Mouse (Mus musculus) limb, embryonic 12.5 days (tissue): ENCODE results near the gene Hist2h3c2. TPM values are rescaled to one million over a fixed set of nuclear protein-coding genes. Genes with fewer than 3 reads are reported as not detected.
"Not testable (repeated sequence)": the region's sequence is repeated elsewhere in the genome, so short reads cannot be mapped to it uniquely, and the experiment has no call there.

Experiments used
- ATAC-seq: fragments of 200-750 bp; cut with Nextera tagmentation; 2 replicates; pipeline ENCODE4 v1.8.0; 2017; ENCODE audit warnings: low read depth, moderate TSS enrichment; ENCODE audit not compliant: insufficient number of reproducible peaks, insufficient read depth, low FRiP score, low TSS enrichment
- H3K27ac ChIP-seq: fragments of 300-500 bp; sonication (generic); 2 replicates; pipeline ENCODE4 v1.5.1; 2016; ENCODE audit warnings: mild to moderate bottlenecking, moderate library complexity
- H3K27me3 ChIP-seq: fragments of 300-500 bp; sonication (generic); 2 replicates; pipeline ENCODE4 v1.6.1; 2016; ENCODE audit warnings: mild to moderate bottlenecking, moderate library complexity
- H3K36me3 ChIP-seq: fragments of 300-500 bp; sonication (generic); 2 replicates; pipeline ENCODE4 v1.6.1; 2016; ENCODE audit warnings: mild to moderate bottlenecking, moderate library complexity
- H3K4me1 ChIP-seq: fragments of 300-500 bp; sonication (generic); replicated peaks from 2 replicates; pipeline ENCODE4 v1.6.1; 2016
- H3K4me2 ChIP-seq: fragments of 300-500 bp; sonication (generic); 2 replicates; pipeline ENCODE4 v1.6.1; 2016; ENCODE audit warnings: mild to moderate bottlenecking, moderate library complexity
- H3K4me3 ChIP-seq: fragments of 300-500 bp; sonication (generic); replicated peaks from 2 replicates; pipeline ENCODE4 v1.5.1; 2016; ENCODE audit warnings: mild to moderate bottlenecking
- H3K9ac ChIP-seq: fragments of 300-500 bp; sonication (generic); replicated peaks from 2 replicates; pipeline ENCODE4 v1.6.1; 2016; ENCODE audit warnings: mild to moderate bottlenecking, moderate library complexity
- H3K9me3 ChIP-seq: fragments of 300-500 bp; sonication (generic); 2 replicates; pipeline ENCODE4 v1.6.1; 2016; ENCODE audit warnings: mild to moderate bottlenecking, moderate library complexity
- WGBS: fragments of 180-500 bp; shearing (Covaris S2); methylation state at CpG from one replicate; pipeline ENCODE4 v1.1.7; 2016; 5-methylcytosine and 5-hydroxymethylcytosine counted together
- polyA plus RNA-seq: library from polyadenylated mRNA; unstranded; fragments of >200 nt; fragmentation: Nextera tagmentation; extraction: Ambion mirVana; gene quantifications from 2 replicates; pipeline ENCODE4 v1.2.1, GENCODE M21; 2016

Gene Hist2h3c2
- polyA plus RNA-seq, 1 experiment from 2014 or later = 11.9 TPM

DNA sequence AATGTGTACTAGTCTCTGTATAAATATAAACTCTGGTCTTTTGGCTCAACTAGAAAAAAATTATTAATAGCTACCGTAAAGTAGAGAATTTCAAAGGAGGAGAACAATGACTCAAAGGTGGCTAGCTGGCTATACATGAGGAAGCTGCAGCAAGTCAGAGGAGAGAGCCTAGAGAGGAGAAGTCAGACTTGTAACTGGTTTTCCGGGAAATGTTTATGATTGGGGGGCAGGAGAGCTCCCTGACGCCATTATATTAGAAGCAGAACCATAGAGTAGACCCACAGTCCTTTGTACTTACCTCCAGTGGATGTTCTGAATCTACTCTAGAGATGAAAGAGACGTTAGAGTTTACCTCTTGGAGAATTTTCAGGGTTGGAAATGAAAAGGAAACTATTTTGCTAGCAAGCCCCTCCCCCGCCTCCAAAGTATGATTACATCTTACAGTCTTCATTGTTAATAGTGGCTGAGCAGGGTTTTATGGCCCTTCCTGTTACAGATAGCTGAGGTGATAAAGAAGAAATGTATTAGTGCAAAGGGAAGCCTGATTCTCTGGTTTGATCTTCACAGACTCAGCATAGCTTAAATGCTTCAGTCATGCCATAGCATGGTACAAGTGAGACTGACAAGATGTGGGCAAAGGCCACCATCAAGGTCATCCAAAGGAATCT, 17.1 kb upstream of the Hist2h3c2 start:
- no peaks in the 10 kb centered on the region for H3K9me3 ChIP-seq
- no peak overlapping the region for H3K27ac ChIP-seq
- ATAC-seq = no peak
- peaks cover 4% of the 10 kb centered on the region for H3K4me1 ChIP-seq
- H3K36me3 ChIP-seq = no peaks in the 10 kb centered on the region
- no peak overlapping the region for H3K4me2 ChIP-seq
- no peak overlapping the region for H3K4me3 ChIP-seq
- peaks cover 12% of the 10 kb centered on the region; the same call in 1 of the 2 replicates for H3K27me3 ChIP-seq
- 72% methylated on average over 5 of the region's 5 CpGs for WGBS
- H3K9ac ChIP-seq = no peak overlapping the region

DNA sequence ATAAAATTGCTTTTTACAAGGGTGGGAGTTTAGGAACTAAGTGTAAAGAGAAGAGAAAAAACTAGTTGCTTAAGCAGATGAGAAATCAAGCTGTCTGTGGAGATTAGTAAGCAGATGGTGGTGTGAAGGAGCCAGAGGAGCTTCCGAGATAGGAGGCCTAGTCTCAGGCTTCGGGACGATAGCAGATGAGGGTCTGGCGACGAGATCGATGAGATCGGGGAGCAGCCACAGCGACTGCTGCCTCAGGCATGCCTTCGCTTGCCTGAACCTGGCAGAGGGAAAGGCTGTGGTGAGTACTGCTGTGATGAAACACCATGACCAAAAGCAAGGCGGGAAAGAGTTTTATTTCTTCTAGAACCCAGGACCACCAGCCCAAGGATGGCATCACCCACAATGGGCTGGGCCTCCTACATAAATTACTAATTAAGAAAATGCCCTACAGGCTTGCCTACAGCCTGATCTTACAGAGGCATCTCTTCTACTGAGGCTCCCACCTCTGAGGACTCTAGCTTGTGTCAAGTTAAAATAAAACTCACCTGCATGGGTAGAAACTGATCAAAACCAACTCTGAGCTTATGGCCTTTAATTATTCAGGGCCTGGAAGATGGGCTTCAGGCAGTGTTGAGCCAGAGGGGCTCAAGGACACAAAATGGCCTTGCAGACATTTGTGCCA, 15.9 kb upstream of the Hist2h3c2 start:
- no peak for ATAC-seq
- no peak overlapping the region for H3K4me2 ChIP-seq
- H3K27me3 ChIP-seq = peaks cover 12% of the 10 kb centered on the region; the same call in 1 of the 2 replicates
- WGBS = 40% methylated on average over 10 of the region's 10 CpGs
- H3K9ac ChIP-seq = no peak overlapping the region
- H3K36me3 ChIP-seq = no peaks in the 10 kb centered on the region
- no peak overlapping the region for H3K4me3 ChIP-seq
- H3K27ac ChIP-seq = no peak overlapping the region
- peaks cover 16% of the 10 kb centered on the region for H3K4me1 ChIP-seq
- no peaks in the 10 kb centered on the region for H3K9me3 ChIP-seq

DNA sequence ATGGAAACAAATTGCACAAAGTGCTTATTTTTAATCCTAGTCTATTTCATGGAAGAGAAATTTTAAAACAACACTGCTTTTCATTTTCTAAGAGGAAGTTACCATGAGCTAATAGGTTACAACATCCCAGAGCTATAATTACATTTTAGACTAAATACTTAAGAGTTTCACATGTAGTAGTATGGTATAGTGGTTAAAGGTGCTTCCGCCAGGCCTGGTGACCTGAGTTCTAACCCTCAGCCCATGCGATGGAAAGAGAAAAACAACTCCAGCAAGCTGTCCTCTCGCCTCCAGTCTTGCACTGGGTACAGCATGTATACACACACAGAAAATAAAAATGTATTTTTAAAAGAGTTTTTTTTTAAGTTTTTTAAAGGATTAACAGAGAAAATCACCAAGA, 12.9 kb upstream of the Hist2h3c2 start:
- Histone ChIP-seq H3K36me3 (no peaks in the 10 kb centered on the region), H3K4me3 (no peak overlapping the region), H3K27ac (no peak overlapping the region), H3K9ac (no peak overlapping the region), H3K27me3 (peaks cover 12% of the 10 kb centered on the region; the same call in 1 of the 2 replicates), H3K9me3 (no peaks in the 10 kb centered on the region), H3K4me1 (peaks cover 32% of the 10 kb centered on the region), H3K4me2 (no peak overlapping the region)
- ATAC-seq = no peak
- 81% methylated on average over 3 of the region's 3 CpGs for WGBS

DNA sequence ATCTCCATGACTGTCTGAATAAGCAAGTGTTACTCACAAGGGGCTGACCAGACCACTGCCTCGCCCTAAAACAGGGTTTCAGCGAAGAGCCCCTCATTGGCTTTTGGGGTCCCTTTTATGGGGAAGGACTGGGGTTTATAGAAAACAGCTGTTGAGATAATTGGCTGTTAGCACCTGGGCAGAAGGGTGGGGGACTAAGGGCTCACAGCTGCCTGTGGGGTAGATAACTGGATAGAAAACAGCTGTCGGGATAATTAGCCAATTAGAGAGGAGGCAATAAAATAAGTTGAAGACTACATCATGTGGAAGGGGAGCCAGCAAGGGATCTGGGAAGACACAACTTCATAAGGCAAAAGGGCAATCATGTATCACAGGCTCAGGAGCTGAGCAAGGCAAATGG, 12.0 kb upstream of the Hist2h3c2 start:
- WGBS = 7% methylated on average over 3 of the region's 3 CpGs
- no peak overlapping the region for H3K4me3 ChIP-seq
- H3K36me3 ChIP-seq = no peaks in the 10 kb centered on the region
- H3K27ac ChIP-seq = 0 out of 2 replicates have a peak overlapping the region, but pooled peaks have one; percentile 17
- H3K4me2 ChIP-seq = peak overlapping the region; percentile 30
- ATAC-seq = no peak
- H3K4me1 ChIP-seq = peaks cover 32% of the 10 kb centered on the region
- peaks cover 12% of the 10 kb centered on the region; the same call in 1 of the 2 replicates for H3K27me3 ChIP-seq
- no peak overlapping the region for H3K9ac ChIP-seq
- H3K9me3 ChIP-seq = no peaks in the 10 kb centered on the region

DNA sequence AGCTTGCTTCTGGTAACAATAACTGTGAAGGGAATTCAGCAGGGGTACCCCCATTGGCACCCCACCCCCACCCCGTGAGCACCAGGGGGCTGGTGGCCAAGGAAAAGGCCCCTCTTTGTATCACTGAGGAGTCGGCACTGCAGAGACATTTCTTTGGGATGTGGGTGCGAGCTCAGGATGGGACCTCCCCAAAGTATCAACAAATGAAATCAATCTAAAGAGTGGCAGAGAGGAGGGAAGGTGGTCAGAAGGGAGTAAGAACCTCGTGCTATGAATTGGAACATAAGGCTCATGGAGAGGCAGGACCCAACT, 10.1 kb upstream of the Hist2h3c2 start:
- peak overlapping the region; percentile 59 for H3K4me2 ChIP-seq
- H3K4me3 ChIP-seq = peak overlapping the region; percentile 46; the same call in 1 of the 2 replicates
- no peak for ATAC-seq
- peak overlapping the region; percentile 18; the same call in 1 of the 2 replicates for H3K27ac ChIP-seq
- H3K4me1 ChIP-seq = peaks cover 38% of the 10 kb centered on the region
- no peaks in the 10 kb centered on the region for H3K9me3 ChIP-seq
- H3K9ac ChIP-seq = no peak overlapping the region
- peaks cover 11% of the 10 kb centered on the region; the same call in 1 of the 2 replicates for H3K27me3 ChIP-seq
- WGBS = 50% methylated on average over 4 of the region's 4 CpGs
- no peaks in the 10 kb centered on the region for H3K36me3 ChIP-seq

DNA sequence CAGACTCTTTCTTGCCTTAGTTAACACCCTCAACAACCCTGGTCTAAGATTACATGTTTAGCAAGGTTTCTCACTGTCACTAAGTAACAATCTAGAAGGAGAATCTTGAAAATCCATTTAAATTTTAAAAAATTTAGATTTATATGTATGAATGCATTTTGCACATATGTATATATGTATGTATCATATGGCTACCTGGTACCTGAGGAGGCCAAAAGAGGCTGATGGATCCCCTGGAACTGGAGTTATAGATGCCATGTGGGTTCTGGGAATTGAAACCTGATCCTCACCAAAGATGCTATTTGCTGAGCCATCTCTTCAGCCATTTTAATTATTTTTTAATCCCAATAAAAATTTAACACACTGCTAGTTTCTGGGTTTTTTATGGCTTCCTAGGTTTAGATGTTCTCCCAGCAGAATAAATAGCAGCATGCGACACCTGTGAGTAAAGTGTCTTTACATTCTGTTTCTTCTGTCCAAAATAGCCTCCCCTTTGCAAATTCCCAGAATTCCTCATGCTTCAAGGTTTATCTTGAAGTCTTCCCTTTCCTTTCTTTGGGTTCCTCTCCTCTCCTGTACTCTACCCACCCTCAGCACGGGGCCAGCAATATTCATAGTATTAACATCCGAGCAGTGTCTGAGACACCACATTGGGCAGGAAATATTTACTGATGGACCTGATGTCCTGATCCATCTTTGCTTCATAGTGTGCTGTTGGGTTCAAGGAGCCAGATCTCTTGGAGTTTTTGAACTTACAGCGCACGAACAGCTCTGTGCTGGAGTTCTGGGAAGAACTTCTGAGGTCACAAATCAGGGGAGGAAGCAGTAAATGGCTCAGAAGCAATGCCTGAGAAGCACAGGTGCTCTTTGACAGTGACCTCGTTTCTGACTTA, 9.5 kb upstream of the Hist2h3c2 start:
- no peaks in the 10 kb centered on the region for H3K36me3 ChIP-seq
- H3K4me2 ChIP-seq = peak overlapping the region; percentile 59
- no peak overlapping the region; the same call in 1 of the 2 replicates for H3K9ac ChIP-seq
- WGBS = 39% methylated on average over 6 of the region's 6 CpGs
- peaks cover 6% of the 10 kb centered on the region; the same call in 1 of the 2 replicates for H3K27me3 ChIP-seq
- H3K9me3 ChIP-seq = no peaks in the 10 kb centered on the region
- peak overlapping the region; percentile 18; the same call in 1 of the 2 replicates for H3K27ac ChIP-seq
- H3K4me1 ChIP-seq = peaks cover 44% of the 10 kb centered on the region
- ATAC-seq = no peak
- peak overlapping the region; percentile 46 for H3K4me3 ChIP-seq

DNA sequence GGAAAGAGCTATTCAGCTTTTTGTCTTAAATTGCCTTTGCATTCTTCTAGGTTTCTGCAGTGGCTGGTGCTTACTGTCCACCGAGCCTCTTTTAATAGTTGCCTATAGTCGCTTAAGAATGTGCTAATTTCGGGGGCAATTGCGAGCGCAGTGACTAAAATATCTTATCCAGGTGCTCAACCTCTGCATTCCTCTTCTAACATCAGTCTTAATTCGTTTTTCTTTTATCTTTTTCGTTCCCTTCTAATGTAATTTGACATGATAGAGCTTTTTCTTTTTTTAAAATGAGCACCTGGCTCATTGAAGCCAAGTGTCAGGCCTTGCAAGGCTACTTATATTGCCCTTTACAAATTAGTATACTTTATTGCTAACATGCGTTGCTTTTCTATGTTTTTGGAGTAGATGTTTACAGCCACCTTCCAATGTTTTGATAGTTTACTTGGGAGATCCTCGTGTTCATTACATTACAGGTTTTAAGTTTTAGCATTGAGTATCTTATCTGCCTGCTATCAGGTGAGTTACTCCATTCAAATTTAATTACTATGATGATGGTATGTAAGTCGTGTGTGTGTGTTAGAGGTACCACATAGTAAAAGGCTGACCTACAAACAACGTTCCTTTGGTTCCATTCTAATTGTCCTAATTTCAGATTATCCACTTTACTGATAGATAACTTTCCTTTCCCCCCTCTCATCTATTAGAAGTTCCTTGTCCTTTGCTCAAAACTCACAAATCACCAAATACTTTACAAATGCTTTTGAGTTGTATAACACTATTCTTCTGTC, 8.6 kb upstream of the Hist2h3c2 start:
- Histone ChIP-seq H3K27me3 (no peaks in the 10 kb centered on the region), H3K9ac (peak overlapping the region; percentile 71), H3K4me1 (peaks cover 51% of the 10 kb centered on the region), H3K4me2 (peak overlapping the region; percentile 59), H3K27ac (peak overlapping the region; percentile 74; the same call in 1 of the 2 replicates), H3K4me3 (peak overlapping the region; percentile 46), H3K36me3 (no peaks in the 10 kb centered on the region), H3K9me3 (no peaks in the 10 kb centered on the region)
- WGBS = 3% methylated on average over 11 of the region's 11 CpGs
- no peak for ATAC-seq

DNA sequence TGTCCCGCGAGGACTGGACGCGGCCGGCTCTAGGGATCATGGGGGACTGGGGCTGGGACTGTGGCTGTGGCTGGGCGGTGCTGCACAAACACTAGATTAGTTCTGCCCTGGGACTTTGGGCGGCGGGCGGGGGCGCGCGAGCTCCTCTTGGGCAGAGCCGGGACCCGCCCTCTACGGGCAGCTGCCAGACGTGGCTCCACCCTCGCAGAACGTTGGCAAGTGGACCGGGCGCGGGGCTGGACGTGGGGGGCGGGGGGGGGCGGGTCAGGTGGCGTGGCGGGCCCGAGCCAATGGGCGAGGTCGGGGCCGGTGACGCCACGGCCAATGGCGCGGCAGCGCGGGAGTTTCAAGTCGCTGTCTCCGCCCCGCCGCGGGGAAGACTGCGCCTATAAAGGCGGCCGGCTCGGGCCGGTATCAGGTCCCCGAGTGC, 7.5 kb upstream of the Hist2h3c2 start, which contains the start of gene Hist2h3c1:
Hist2h3c1 (plus strand) TSS at position 259 of the 430 bp plus-strand sequence.
- H3K27me3 ChIP-seq, H3K36me3 ChIP-seq, H3K9me3 ChIP-seq: not testable (repeated sequence)
- Histone ChIP-seq H3K27ac (peak within 1 kb of the TSS; percentile 82), H3K4me3 (peak within 1 kb of the TSS; percentile 46), H3K9ac (peak within 1 kb of the TSS; percentile 71), H3K4me1 (peaks cover 55% of the 10 kb centered on the region), H3K4me2 (peak within 1 kb of the TSS; percentile 59)
- no CpG with 5 or more reads among the region's 47 CpGs for WGBS
- peak; percentile 94 for ATAC-seq

DNA sequence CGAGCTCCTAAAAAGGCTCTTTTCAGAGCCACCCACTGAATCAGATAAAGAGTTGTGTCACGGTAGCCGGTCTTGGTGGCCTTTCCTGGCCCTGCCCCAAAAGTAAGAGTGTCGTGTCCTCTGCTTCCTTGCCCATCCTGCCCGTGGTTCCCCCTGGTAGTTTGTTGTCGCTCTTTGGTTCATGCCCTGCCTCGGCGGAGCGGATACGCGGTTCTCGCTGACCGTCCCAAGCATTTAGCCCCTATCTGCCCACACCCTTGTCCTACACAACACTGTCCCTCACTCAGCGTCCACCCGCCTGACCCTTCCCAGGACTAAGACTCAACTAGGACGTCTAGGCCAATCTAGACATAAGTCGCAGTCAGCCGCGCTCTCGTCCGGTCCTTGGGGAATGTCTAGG, 7.1 kb upstream of the Hist2h3c2 start:
- Histone ChIP-seq H3K9ac (peak overlapping the region; percentile 53; the same call in 1 of the 2 replicates), H3K27ac (peak overlapping the region; percentile 82), H3K4me2 (0 out of 2 replicates have a peak overlapping the region, but pooled peaks have one; percentile 40), H3K4me3 (peak overlapping the region; percentile 34), H3K4me1 (peaks cover 53% of the 10 kb centered on the region)
- not testable (repeated sequence) for ATAC-seq, H3K36me3 ChIP-seq, H3K27me3 ChIP-seq, H3K9me3 ChIP-seq
- WGBS = under 1% methylated on average over 10 of the region's 21 CpGs
